Mouse (Mus musculus): Measurements from ENCODE around the gene Cnnm1. TPM values are rescaled to one million over a fixed set of nuclear protein-coding genes. Genes with fewer than 3 reads are reported as not detected.

The Cnnm1 gene
- polyA plus RNA-seq, 1 experiment: 6.0 TPM

DNA sequence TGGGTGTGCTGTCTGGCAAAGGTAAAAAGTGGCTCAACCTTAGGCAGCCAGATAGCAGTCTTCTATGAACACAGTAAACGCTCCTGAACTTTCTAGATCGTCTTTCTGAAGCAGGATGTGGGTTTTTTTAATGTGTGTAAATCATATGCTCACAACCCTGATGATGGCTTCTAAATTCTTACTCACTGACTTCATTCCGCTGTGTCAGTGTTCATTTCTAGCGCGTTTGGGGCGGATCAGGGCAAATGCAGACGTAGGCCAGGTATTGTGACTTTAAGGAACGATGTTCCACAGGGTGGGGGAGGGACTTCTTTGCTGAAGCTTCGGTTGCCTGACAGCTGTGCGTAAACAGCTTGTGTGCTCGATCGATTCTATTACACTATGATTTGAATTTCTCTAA lies 90.7 kb downstream of the Cnnm1 start:
- no peak for DNase-seq
- TF ChIP-seq POLR2A (IDR thresholded peaks at IDR 0.05; ENCODE audit: low read depth, low read length): no peak
- no peak for TF ChIP-seq CTCF (conservative IDR thresholded peaks at IDR 0.05; ENCODE audit: insufficient read depth, insufficient read length, low read depth, low read length)
- H3K36me3 ChIP-seq (ENCODE audit: control insufficient read depth, insufficient read depth, low read length): no peaks in the 10 kb centered on the region
- H3K27me3 ChIP-seq (replicated peaks; ENCODE audit: control insufficient read depth, insufficient read depth, low read length): no peaks in the 10 kb centered on the region
- no peaks in the 10 kb centered on the region; the same call in 1 of the 2 replicates for H3K4me1 ChIP-seq (ENCODE audit: control insufficient read depth, insufficient read depth, low read length)
- H3K27ac ChIP-seq (ENCODE audit: insufficient read depth, low read depth, low read length): no peak overlapping the region
- 23% methylated on average over 12 of the region's 12 CpGs for WGBS
- no peak overlapping the region for H3K4me3 ChIP-seq (ENCODE audit: insufficient read depth, low read depth, low read length)

DNA sequence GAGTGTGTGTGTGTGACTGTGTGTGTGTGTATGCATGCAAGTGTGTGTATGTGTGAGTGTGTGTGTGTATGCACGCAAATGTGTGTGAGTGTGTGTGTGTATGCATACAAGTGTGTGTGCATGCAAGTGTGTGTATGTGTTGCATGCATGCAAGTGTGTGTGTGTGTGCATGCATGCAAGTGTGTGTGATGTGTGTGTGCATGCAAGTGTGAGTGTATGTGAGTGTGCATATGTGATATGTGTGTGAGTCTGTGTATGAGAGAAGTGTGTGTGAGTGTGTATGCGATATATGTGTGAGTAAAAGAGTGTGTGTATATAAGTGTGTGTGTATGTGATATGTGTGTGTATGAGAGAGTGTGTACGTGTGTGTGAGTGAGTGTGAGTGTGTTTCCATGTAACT lies 95.1 kb downstream of the Cnnm1 start:
- DNase-seq: no peak
- Histone ChIP-seq H3K36me3 (ENCODE audit: control insufficient read depth, insufficient read depth, low read length) (no peaks in the 10 kb centered on the region), H3K27me3 (replicated peaks; ENCODE audit: control insufficient read depth, insufficient read depth, low read length) (no peaks in the 10 kb centered on the region), H3K27ac (ENCODE audit: insufficient read depth, low read depth, low read length) (no peak overlapping the region), H3K4me3 (ENCODE audit: insufficient read depth, low read depth, low read length) (no peak overlapping the region), H3K4me1 (ENCODE audit: control insufficient read depth, insufficient read depth, low read length) (no peaks in the 10 kb centered on the region)
- no peak for TF ChIP-seq POLR2A (IDR thresholded peaks at IDR 0.05; ENCODE audit: low read depth, low read length)
- no peak for TF ChIP-seq CTCF (conservative IDR thresholded peaks at IDR 0.05; ENCODE audit: insufficient read depth, insufficient read length, low read depth, low read length)
- WGBS: 90% methylated on average over 3 of the region's 3 CpGs

DNA sequence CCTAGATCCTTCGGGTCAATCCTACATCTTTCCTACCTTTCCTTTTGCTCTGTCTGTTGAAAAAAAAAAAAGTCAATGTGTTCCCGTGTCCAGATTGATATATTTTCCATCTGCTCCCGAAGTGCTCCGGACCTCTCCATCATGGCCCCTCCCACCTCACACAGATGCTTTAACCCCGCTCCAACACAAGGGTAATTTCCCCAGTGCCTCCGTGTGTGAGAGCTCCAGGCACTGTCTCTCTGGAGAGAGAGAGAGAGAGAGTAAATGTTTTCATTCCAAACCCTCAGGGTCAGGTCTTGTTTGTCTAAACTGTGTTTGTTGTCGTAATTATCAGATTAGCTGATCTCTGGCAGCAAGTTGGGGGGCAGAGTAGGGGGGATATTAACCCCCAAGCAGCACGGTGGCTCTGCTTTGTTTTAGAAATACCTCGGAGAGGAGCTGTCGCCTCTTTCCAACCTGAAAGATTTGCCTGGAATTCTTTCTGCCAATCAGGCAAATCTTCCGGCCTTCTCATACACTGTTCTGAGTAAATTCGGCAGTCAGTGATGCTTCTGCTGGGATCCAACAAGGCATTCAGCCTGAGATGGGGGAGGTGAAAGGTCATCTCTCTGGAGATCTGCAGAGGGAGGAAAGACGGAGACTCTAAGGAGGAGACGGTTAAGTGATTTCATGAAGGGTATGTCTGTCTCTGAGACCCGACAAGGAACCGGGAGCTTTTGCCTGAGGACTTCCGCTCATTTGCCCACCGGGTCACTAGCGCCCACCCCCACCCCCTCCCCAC lies 106.3 kb downstream of the Cnnm1 start:
- TF ChIP-seq POLR2A (IDR thresholded peaks at IDR 0.05; ENCODE audit: low read depth, low read length) (no peak), CTCF (conservative IDR thresholded peaks at IDR 0.05; ENCODE audit: insufficient read depth, insufficient read length, low read depth, low read length) (no peak)
- no peaks in the 10 kb centered on the region for H3K4me1 ChIP-seq (ENCODE audit: control insufficient read depth, insufficient read depth, low read length)
- H3K36me3 ChIP-seq (ENCODE audit: control insufficient read depth, insufficient read depth, low read length): no peaks in the 10 kb centered on the region
- no peak overlapping the region for H3K27ac ChIP-seq (ENCODE audit: insufficient read depth, low read depth, low read length)
- DNase-seq: no peak
- WGBS: 14% methylated on average over 19 of the region's 19 CpGs
- no peak overlapping the region for H3K4me3 ChIP-seq (ENCODE audit: insufficient read depth, low read depth, low read length)
- peaks cover 2% of the 10 kb centered on the region; the same call in 1 of the 2 replicates for H3K27me3 ChIP-seq (replicated peaks; ENCODE audit: control insufficient read depth, insufficient read depth, low read length)

Other genes starting within 250 kb of the Cnnm1 start
- 0.05 and 0.23 TPM in 2 replicates for gene Hpse2, start 52.1 kb upstream of the Cnnm1 start, polyA plus RNA-seq (2012; rRNA removed)
- 107 and 118 TPM in 2 replicates for gene Got1, start 84.2 kb downstream of the Cnnm1 start, polyA plus RNA-seq (2012; rRNA removed)
- not detected in 2 replicates for gene Nkx2-3, start 171.9 kb downstream of the Cnnm1 start, polyA plus RNA-seq (2012; rRNA removed)
- 83.2 and 93.1 TPM in 2 replicates for gene Slc25a28, start 234.4 kb downstream of the Cnnm1 start, polyA plus RNA-seq (2012; rRNA removed)
- gene Entpd7, start 249.2 kb downstream of the Cnnm1 start, polyA plus RNA-seq (2012; rRNA removed): 6.1 and 6.5 TPM in 2 replicates

Data from kidney, adult 2 months (tissue).